Mouse (Mus musculus) embryo, embryonic 9.5 days (tissue): Measurements from ENCODE around the gene Ankrd10.
"Not testable (repeated sequence)": the region's sequence is repeated elsewhere in the genome, so short reads cannot be mapped to it uniquely, and the experiment has no call there.

Experiments used
- DNase-seq: peaks from one replicate; pipeline ENCODE4 v3.0.0-alpha.2; 2017; ENCODE audit errors: extremely low spot score

The Ankrd10 gene

GRCm38 (mm10) chr8:11635611-11636081 is at the start of gene Ankrd10:
Gene Ankrd10 (minus strand): TSS chr8:11635757.
- peak; percentile 98 for DNase-seq

GRCm38 (mm10) chr8:11684558-11684957 is 49.0 kb upstream of the Ankrd10 start:
- DNase-seq: no peak

GRCm38 (mm10) chr8:11668308-11668707 is 32.8 kb upstream of the Ankrd10 start:
- no peak for DNase-seq

- DNase-seq: not testable (repeated sequence)
Observed at GRCm38 (mm10) chr8:11666023-11666716, 30.6 kb upstream of the Ankrd10 start.

GRCm38 (mm10) chr8:11661969-11662368 is 26.4 kb upstream of the Ankrd10 start:
- no peak for DNase-seq

- no peak for DNase-seq
Observed at GRCm38 (mm10) chr8:11650021-11650420, 14.5 kb upstream of the Ankrd10 start.

GRCm38 (mm10) chr8:11643123-11643522 is 7.6 kb upstream of the Ankrd10 start:
- DNase-seq: no peak

GRCm38 (mm10) chr8:11640606-11641005 is 5.0 kb upstream of the Ankrd10 start:
- DNase-seq: no peak

GRCm38 (mm10) chr8:11637531-11637930 is 2.0 kb upstream of the Ankrd10 start:
- DNase-seq: no peak

GRCm38 (mm10) chr8:11636324-11637057 is 934 bp upstream of the Ankrd10 start:
- DNase-seq: peak; percentile 88

- peak; percentile 93 for DNase-seq
Observed at GRCm38 (mm10) chr8:11635012-11635577, 462 bp downstream of the Ankrd10 start.

GRCm38 (mm10) chr8:11634331-11635011 is 1.1 kb downstream of the Ankrd10 start:
- DNase-seq: no peak

GRCm38 (mm10) chr8:11633414-11633813 is 2.1 kb downstream of the Ankrd10 start:
- DNase-seq: no peak

- DNase-seq: no peak
Observed at GRCm38 (mm10) chr8:11632406-11632805, 3.2 kb downstream of the Ankrd10 start.

- no peak for DNase-seq
Observed at GRCm38 (mm10) chr8:11629206-11629605, 6.4 kb downstream of the Ankrd10 start.

- DNase-seq: no peak
Observed at GRCm38 (mm10) chr8:11628506-11629132, 6.9 kb downstream of the Ankrd10 start.

GRCm38 (mm10) chr8:11627717-11628116 is 7.8 kb downstream of the Ankrd10 start:
- no peak for DNase-seq

GRCm38 (mm10) chr8:11625084-11625483 is 10.5 kb downstream of the Ankrd10 start:
- DNase-seq: no peak

- no peak for DNase-seq
Observed at GRCm38 (mm10) chr8:11619091-11619490, 16.5 kb downstream of the Ankrd10 start.

- no peak for DNase-seq
Observed at GRCm38 (mm10) chr8:11618063-11618462, 17.5 kb downstream of the Ankrd10 start.

- DNase-seq: peak; percentile 44
Observed at GRCm38 (mm10) chr8:11616294-11616693, 19.3 kb downstream of the Ankrd10 start.
